13 mouse cellular contexts compared by ENCODE assay signal in genomic region chr1:37518791-37519190, GRCm38 (mm10).
"Had no signal": no experiment of that assay in that cellular context is flagged by ENCODE, and none has a peak within 500 bp of the region (broad histone marks: within the 10 kb centered on the region; RNA-seq: fewer than 3 reads in every experiment).

No protein-coding gene starts in this region.

- H3K4me2 ChIP-seq: kidney, embryonic 15.5 days; limb, embryonic 13.5 days; neural tube, embryonic 15.5 days had no signal

- DNase-seq: layer of hippocampus, adult 9-11 months; left cerebral cortex, postnatal 4 days; lung, adult 18-20 months; midbrain, embryonic 14.5 days; right cerebral cortex, adult 18-20 months; thymus, adult 18-20 months; thymus, postnatal 14 days had no signal

- H3K4me1 ChIP-seq: limb, embryonic 13.5 days; midbrain, embryonic 10.5 days had no signal

- H3K9me3 ChIP-seq: kidney, embryonic 15.5 days; limb, embryonic 13.5 days; midbrain, embryonic 10.5 days; neural tube, embryonic 15.5 days had no signal

- H3K9ac ChIP-seq: kidney, embryonic 15.5 days; limb, embryonic 13.5 days; liver, embryonic 14.5 days; neural tube, embryonic 15.5 days had no signal

- H3K27ac ChIP-seq: kidney, embryonic 15.5 days; limb, embryonic 13.5 days; liver, embryonic 14.5 days; midbrain, embryonic 10.5 days; neural tube, embryonic 15.5 days had no signal

- H3K36me3 ChIP-seq: kidney, embryonic 15.5 days; limb, embryonic 13.5 days; midbrain, embryonic 10.5 days; neural tube, embryonic 15.5 days had no signal

- H3K27me3 ChIP-seq: kidney, embryonic 15.5 days; limb, embryonic 13.5 days; neural tube, embryonic 15.5 days had no signal

- H3K4me3 ChIP-seq: kidney, embryonic 15.5 days; limb, embryonic 13.5 days; midbrain, embryonic 10.5 days; myocyte; neural tube, embryonic 15.5 days had no signal
